Mouse (Mus musculus): Measurements from ENCODE around the gene Cdca4. TPM values are rescaled to one million over a fixed set of nuclear protein-coding genes. Genes with fewer than 3 reads are reported as not detected.
"Not testable (repeated sequence)": the region's sequence is repeated elsewhere in the genome, so short reads cannot be mapped to it uniquely, and the experiment has no call there.

Cdca4 gene
- total RNA-seq, 2 experiments from 2014 or later: 14.7 to 19.5 TPM

GRCm38 (mm10) chr12:112825901-112826300, 3.3 kb downstream of the Cdca4 start:
- no peak for DNase-seq

GRCm38 (mm10) chr12:112823221-112823620, 6.0 kb downstream of the Cdca4 start:
- DNase-seq: no peak

- no peak for DNase-seq
Observed at GRCm38 (mm10) chr12:112822676-112823075, 6.5 kb downstream of the Cdca4 start.

GRCm38 (mm10) chr12:112821974-112822373, 7.2 kb downstream of the Cdca4 start:
- DNase-seq: no peak

GRCm38 (mm10) chr12:112821216-112821615, 8.0 kb downstream of the Cdca4 start:
- DNase-seq: peak; percentile 48 to 65

- DNase-seq: no peak
Observed at GRCm38 (mm10) chr12:112820401-112820999, 8.7 kb downstream of the Cdca4 start.

GRCm38 (mm10) chr12:112819057-112819662, 10.1 kb downstream of the Cdca4 start:
- no peak for DNase-seq

- not testable (repeated sequence) for DNase-seq
Observed at GRCm38 (mm10) chr12:112816866-112817265, 12.4 kb downstream of the Cdca4 start.

- peak; percentile 53 to 67 for DNase-seq
Observed at GRCm38 (mm10) chr12:112816294-112816693, 12.9 kb downstream of the Cdca4 start.

- DNase-seq: no peak
Observed at GRCm38 (mm10) chr12:112814682-112815470, 14.3 kb downstream of the Cdca4 start.

GRCm38 (mm10) chr12:112813370-112813769, 15.9 kb downstream of the Cdca4 start:
- no peak for DNase-seq

- no peak for DNase-seq
Observed at GRCm38 (mm10) chr12:112810092-112810885, 18.9 kb downstream of the Cdca4 start.

- DNase-seq: no peak
Observed at GRCm38 (mm10) chr12:112809641-112810040, 19.6 kb downstream of the Cdca4 start.

- DNase-seq: peak; percentile 94 to 96
Observed at GRCm38 (mm10) chr12:112808587-112809364, 20.4 kb downstream of the Cdca4 start, which contains the start of gene Clba1. Gene Clba1 (plus strand): TSS chr12:112808937.

- no peak for DNase-seq
Observed at GRCm38 (mm10) chr12:112808212-112808586, 21.0 kb downstream of the Cdca4 start.

GRCm38 (mm10) chr12:112807796-112808195, 21.4 kb downstream of the Cdca4 start:
- DNase-seq: no peak

- DNase-seq: no peak
Observed at GRCm38 (mm10) chr12:112806044-112806443, 23.2 kb downstream of the Cdca4 start.

GRCm38 (mm10) chr12:112804046-112804445, 25.2 kb downstream of the Cdca4 start:
- peak; percentile 59 to 73 for DNase-seq

GRCm38 (mm10) chr12:112802917-112803316, 26.3 kb downstream of the Cdca4 start:
- no peak for DNase-seq

GRCm38 (mm10) chr12:112801864-112802846, 27.1 kb downstream of the Cdca4 start, which contains the start of gene Ahnak2:
Gene Ahnak2 (minus strand): TSS chr12:112802657.
- DNase-seq: peak; percentile 48 to 63
